Mouse (Mus musculus) kidney, adult 2 months (tissue): ENCODE measurements around the gene Dglucy. TPM values are rescaled to one million over a fixed set of nuclear protein-coding genes. Genes with fewer than 3 reads are reported as not detected.

ENCODE experiments used
- DNase-seq: peaks from one replicate; pipeline ENCODE4 v3.0.0; 2021
- H3K27ac ChIP-seq: fragments of 200-500 bp; 2 replicates; pipeline ENCODE4 v1.5.1; 2012; ENCODE audit warnings: low read depth, low read length, control low read depth, inconsistent platforms; ENCODE audit not compliant: insufficient read depth
- H3K27me3 ChIP-seq: fragments of 200-500 bp; replicated peaks from 2 replicates; pipeline ENCODE4 v1.6.1; 2012; ENCODE audit warnings: mild to moderate bottlenecking, moderate library complexity, low read length, inconsistent platforms; ENCODE audit not compliant: control insufficient read depth, insufficient read depth
- H3K36me3 ChIP-seq: fragments of 200-500 bp; 2 replicates; pipeline ENCODE4 v1.6.1; 2012; ENCODE audit warnings: mild to moderate bottlenecking, moderate library complexity, low read length, inconsistent platforms; ENCODE audit not compliant: control insufficient read depth, insufficient read depth
- H3K4me1 ChIP-seq: fragments of 200-500 bp; 2 replicates; pipeline ENCODE4 v1.6.1; 2011; ENCODE audit warnings: low read length; ENCODE audit not compliant: control insufficient read depth, insufficient read depth
- H3K4me3 ChIP-seq: fragments of 200-500 bp; 2 replicates; pipeline ENCODE4 v1.5.1; 2011; ENCODE audit warnings: mild to moderate bottlenecking, low read depth, low read length, control low read depth; ENCODE audit not compliant: insufficient read depth
- CTCF ChIP-seq: fragments of 200-500 bp; conservative IDR thresholded peaks from 2 replicates; pipeline ENCODE4 v1.5.1; 2011; ENCODE audit warnings: low read depth, mild to moderate bottlenecking, control low read depth, low read length, moderate library complexity, mixed read lengths; ENCODE audit not compliant: insufficient read depth, insufficient read length
- POLR2A ChIP-seq: fragments of 200-500 bp; IDR thresholded peaks from one replicate; pipeline ENCODE4 v1.6.1; 2011; ENCODE audit warnings: low read depth, low read length, control low read depth
- WGBS: fragments of 180-500 bp; shearing (Covaris S2); methylation state at CpG from one replicate; pipeline ENCODE4 v1.1.7; 2018; 5-methylcytosine and 5-hydroxymethylcytosine counted together
- polyA plus RNA-seq: library from polyadenylated mRNA; depleted of rRNA; stranded (reverse); fragments of >200 nt; gene quantifications from 2 replicates; pipeline ENCODE4 v1.2.3, GENCODE M21; 2012

Gene Dglucy
- polyA plus RNA-seq, 1 experiment, result 88.1 TPM

- no peak for DNase-seq
- TF ChIP-seq CTCF, result no peak
- no peak for TF ChIP-seq POLR2A
- Histone ChIP-seq H3K27me3 (no peaks in the 10 kb centered on the region), H3K36me3 (no peaks in the 10 kb centered on the region), H3K27ac (no peak overlapping the region), H3K4me1 (peaks cover 4% of the 10 kb centered on the region; the same call in 1 of the 2 replicates), H3K4me3 (no peak overlapping the region)
- 47% methylated on average over 3 of the region's 3 CpGs for WGBS
Observed at GRCm38 (mm10) chr12:100862272-100862671, 83.4 kb downstream of the Dglucy start.

GRCm38 (mm10) chr12:100862856-100863446 lies 84.1 kb downstream of the Dglucy start:
- DNase-seq, result peak; percentile 87
- H3K27ac ChIP-seq, result peak overlapping the region; percentile 70; the same call in 1 of the 2 replicates

GRCm38 (mm10) chr12:100865072-100865471 lies 86.2 kb downstream of the Dglucy start:
- Histone ChIP-seq H3K36me3 (no peaks in the 10 kb centered on the region), H3K27me3 (no peaks in the 10 kb centered on the region), H3K4me1 (peaks cover 4% of the 10 kb centered on the region; the same call in 1 of the 2 replicates), H3K27ac (no peak overlapping the region), H3K4me3 (no peak overlapping the region)
- TF ChIP-seq POLR2A (no peak), CTCF (no peak)
- DNase-seq, result no peak

More at GRCm38 (mm10) chr12:100862856-100863446, 84.1 kb downstream of the Dglucy start:
- no peak overlapping the region for H3K4me3 ChIP-seq
- no peak for TF ChIP-seq POLR2A
- TF ChIP-seq CTCF, result 0 out of 2 replicates have a peak, but pooled peaks have one; percentile 11
- 56% methylated on average over 3 of the region's 3 CpGs for WGBS
- no peaks in the 10 kb centered on the region for H3K36me3 ChIP-seq
- peaks cover 4% of the 10 kb centered on the region; the same call in 1 of the 2 replicates for H3K4me1 ChIP-seq
- no peaks in the 10 kb centered on the region for H3K27me3 ChIP-seq

- peaks cover 4% of the 10 kb centered on the region; the same call in 1 of the 2 replicates for H3K4me1 ChIP-seq
- DNase-seq, result no peak
- no peak overlapping the region for H3K4me3 ChIP-seq
- H3K27ac ChIP-seq, result no peak overlapping the region
- 59% methylated on average over 11 of the region's 11 CpGs for WGBS
- H3K27me3 ChIP-seq, result no peaks in the 10 kb centered on the region
- TF ChIP-seq CTCF (no peak), POLR2A (no peak)
- H3K36me3 ChIP-seq, result no peaks in the 10 kb centered on the region
Observed at GRCm38 (mm10) chr12:100865509-100866078, 86.7 kb downstream of the Dglucy start.

- WGBS, result 93% methylated on average over 8 of the region's 8 CpGs
- no peak for DNase-seq
- TF ChIP-seq CTCF, result no peak
- no peak for TF ChIP-seq POLR2A
- no peaks in the 10 kb centered on the region for H3K27me3 ChIP-seq
- H3K4me1 ChIP-seq, result peaks cover 4% of the 10 kb centered on the region; the same call in 1 of the 2 replicates
- H3K4me3 ChIP-seq, result no peak overlapping the region
- no peaks in the 10 kb centered on the region for H3K36me3 ChIP-seq
- no peak overlapping the region for H3K27ac ChIP-seq
Observed at GRCm38 (mm10) chr12:100867097-100867496, 88.2 kb downstream of the Dglucy start.

GRCm38 (mm10) chr12:100868049-100868622 lies 89.3 kb downstream of the Dglucy start:
- 80% methylated on average over 4 of the region's 4 CpGs for WGBS
- Histone ChIP-seq H3K36me3 (no peaks in the 10 kb centered on the region), H3K27me3 (no peaks in the 10 kb centered on the region), H3K4me1 (peaks cover under 1% of the 10 kb centered on the region; the same call in 1 of the 2 replicates), H3K27ac (no peak overlapping the region), H3K4me3 (no peak overlapping the region)
- TF ChIP-seq CTCF (no peak), POLR2A (no peak)
- no peak for DNase-seq

GRCm38 (mm10) chr12:100871234-100871633 lies 92.4 kb downstream of the Dglucy start:
- no peaks in the 10 kb centered on the region for H3K4me1 ChIP-seq
- no peak for DNase-seq
- H3K27me3 ChIP-seq, result no peaks in the 10 kb centered on the region
- H3K36me3 ChIP-seq, result no peaks in the 10 kb centered on the region
- TF ChIP-seq POLR2A (no peak), CTCF (no peak)
- H3K4me3 ChIP-seq, result no peak overlapping the region
- no peak overlapping the region for H3K27ac ChIP-seq
- WGBS, result 94% methylated on average over 6 of the region's 6 CpGs
